Mouse (Mus musculus) testis, adult 2 months (tissue): ENCODE data around the gene Odf2l.

Experiments
- CTCF ChIP-seq: fragments of 200-500 bp; IDR thresholded peaks from 2 replicates; pipeline ENCODE4 v1.5.1; 2012; ENCODE audit warnings: low read depth, mild to moderate bottlenecking, inconsistent platforms, low read length, moderate library complexity; ENCODE audit not compliant: control insufficient read depth, insufficient read depth, insufficient replicate concordance
- POLR2A ChIP-seq: fragments of 200-500 bp; IDR thresholded peaks from 2 replicates; pipeline ENCODE4 v1.6.1; 2012; ENCODE audit warnings: low read depth, mild to moderate bottlenecking, inconsistent platforms, low read length, moderate library complexity; ENCODE audit not compliant: control insufficient read depth

DNA sequence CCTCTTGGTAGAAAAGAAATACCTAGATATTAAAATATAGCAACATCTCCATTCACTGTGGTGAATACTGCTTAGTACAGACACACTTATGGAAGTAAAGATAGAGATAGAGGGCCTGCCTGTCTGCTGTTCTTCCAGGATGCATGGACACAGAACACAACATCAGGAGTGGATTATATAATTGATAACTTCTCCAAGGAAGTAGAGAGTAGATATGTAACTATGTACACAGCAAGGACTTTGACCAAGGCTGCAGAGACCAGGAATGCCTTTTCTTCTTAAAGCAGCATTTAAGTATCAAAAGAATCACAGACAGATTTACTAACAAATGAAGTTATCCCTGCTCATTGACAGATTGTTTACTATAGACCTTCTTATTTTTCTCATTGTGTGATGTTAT is 66.3 kb downstream of the Odf2l start:
- TF ChIP-seq CTCF (no peak), POLR2A (no peak)
